Mouse (Mus musculus) kidney, embryonic 16.5 days (tissue): ENCODE data around the gene Osbpl10. TPM values are rescaled to one million over a fixed set of nuclear protein-coding genes. Genes with fewer than 3 reads are reported as not detected.
"Not testable (repeated sequence)": the region's sequence is repeated elsewhere in the genome, so short reads cannot be mapped to it uniquely, and the experiment has no call there.

Experiments used
- ATAC-seq: fragments of 200-750 bp; cut with Nextera tagmentation; 2 replicates; pipeline ENCODE4 v1.8.0; 2017; ENCODE audit warnings: moderate TSS enrichment; ENCODE audit not compliant: low FRiP score, low TSS enrichment
- H3K27ac ChIP-seq: fragments of 300-500 bp; sonication (generic); 2 replicates; pipeline ENCODE4 v1.5.1; 2014; ENCODE audit warnings: low read length
- H3K27me3 ChIP-seq: fragments of 300-500 bp; sonication (generic); 2 replicates; pipeline ENCODE4 v1.6.1; 2014; ENCODE audit warnings: low read length, control low read depth, mixed read lengths; ENCODE audit not compliant: insufficient read depth
- H3K36me3 ChIP-seq: fragments of 300-500 bp; sonication (generic); 2 replicates; pipeline ENCODE4 v1.6.1; 2014; ENCODE audit warnings: low read length, control low read depth, mixed read lengths; ENCODE audit not compliant: insufficient read depth
- H3K4me1 ChIP-seq: fragments of 300-500 bp; sonication (generic); 2 replicates; pipeline ENCODE4 v1.6.1; 2014; ENCODE audit warnings: low read length, control low read depth, mixed read lengths; ENCODE audit not compliant: insufficient read depth
- H3K4me2 ChIP-seq: fragments of 300-500 bp; sonication (generic); replicated peaks from 2 replicates; pipeline ENCODE4 v1.6.1; 2014; ENCODE audit warnings: low read depth, low read length
- H3K4me3 ChIP-seq: fragments of 300-500 bp; sonication (generic); 2 replicates; pipeline ENCODE4 v1.5.1; 2014; ENCODE audit warnings: mild to moderate bottlenecking, low read length
- H3K9ac ChIP-seq: fragments of 300-500 bp; sonication (generic); replicated peaks from 2 replicates; pipeline ENCODE4 v1.6.1; 2014; ENCODE audit warnings: low read length
- H3K9me3 ChIP-seq: fragments of 300-500 bp; sonication (generic); 2 replicates; pipeline ENCODE4 v1.6.1; 2016; ENCODE audit warnings: low read length, control low read depth
- WGBS: fragments of 180-500 bp; shearing (Covaris S2); extraction: QIAGEN DNeasy Blood & Tissue Kit; methylation state at CpG from one replicate; pipeline ENCODE4 v1.1.7; 2014; 5-methylcytosine and 5-hydroxymethylcytosine counted together
- polyA plus RNA-seq: library from polyadenylated mRNA; unstranded; fragments of >200 nt; fragmentation: Nextera tagmentation; extraction: Ambion mirVana; gene quantifications from 2 replicates; pipeline ENCODE4 v1.2.1, GENCODE M21; 2015

Gene Osbpl10
- polyA plus RNA-seq, 1 experiment from 2014 or later = 2.8 TPM

- Histone ChIP-seq H3K4me2 (no peak overlapping the region), H3K9ac (no peak overlapping the region), H3K36me3 (no peaks in the 10 kb centered on the region), H3K27me3 (no peaks in the 10 kb centered on the region), H3K27ac (no peak overlapping the region), H3K4me1 (peaks cover 11% of the 10 kb centered on the region; the same call in 1 of the 2 replicates), H3K4me3 (no peak overlapping the region), H3K9me3 (no peaks in the 10 kb centered on the region)
- WGBS = 89% methylated on average over 6 of the region's 6 CpGs
- no peak for ATAC-seq
These were observed 32.8 kb upstream of the Osbpl10 start for GRCm38 (mm10) chr9:114945576-114945975.

- WGBS = 48% methylated on average over 5 of the region's 5 CpGs
- Histone ChIP-seq H3K4me3 (no peak overlapping the region), H3K36me3 (no peaks in the 10 kb centered on the region), H3K27ac (no peak overlapping the region), H3K4me2 (no peak overlapping the region), H3K9ac (no peak overlapping the region), H3K9me3 (0 out of 2 replicates have a peak, but pooled peaks cover 4% of the 10 kb centered on the region), H3K4me1 (peaks cover 11% of the 10 kb centered on the region; the same call in 1 of the 2 replicates), H3K27me3 (no peaks in the 10 kb centered on the region)
- peak; percentile 66 for ATAC-seq
These were observed 30.0 kb upstream of the Osbpl10 start for GRCm38 (mm10) chr9:114948395-114948794.

- peaks cover 11% of the 10 kb centered on the region; the same call in 1 of the 2 replicates for H3K4me1 ChIP-seq
- H3K27me3 ChIP-seq = no peaks in the 10 kb centered on the region
- H3K27ac ChIP-seq = no peak overlapping the region
- 0 out of 2 replicates have a peak, but pooled peaks cover 4% of the 10 kb centered on the region for H3K9me3 ChIP-seq
- 56% methylated on average over 1 of the region's 1 CpGs for WGBS
- no peak overlapping the region for H3K9ac ChIP-seq
- H3K36me3 ChIP-seq = no peaks in the 10 kb centered on the region
- H3K4me2 ChIP-seq = no peak overlapping the region
- no peak overlapping the region for H3K4me3 ChIP-seq
- ATAC-seq = no peak
These were observed 25.5 kb upstream of the Osbpl10 start for GRCm38 (mm10) chr9:114952866-114953265.

- H3K9me3 ChIP-seq = 0 out of 2 replicates have a peak, but pooled peaks cover 4% of the 10 kb centered on the region
- ATAC-seq = no peak
- H3K27ac ChIP-seq = no peak overlapping the region
- 0 out of 2 replicates have a peak, but pooled peaks cover under 1% of the 10 kb centered on the region for H3K4me1 ChIP-seq
- no peaks in the 10 kb centered on the region for H3K27me3 ChIP-seq
- no peak overlapping the region for H3K4me3 ChIP-seq
- H3K4me2 ChIP-seq = no peak overlapping the region
- WGBS = 94% methylated on average over 11 of the region's 11 CpGs
- H3K36me3 ChIP-seq = no peaks in the 10 kb centered on the region
- no peak overlapping the region for H3K9ac ChIP-seq
These were observed 23.0 kb upstream of the Osbpl10 start for GRCm38 (mm10) chr9:114955340-114955739.

- H3K4me2 ChIP-seq = no peak overlapping the region
- H3K36me3 ChIP-seq = no peaks in the 10 kb centered on the region
- ATAC-seq = peak; percentile 63; the same call in 1 of the 2 replicates
- 0 out of 2 replicates have a peak, but pooled peaks cover 3% of the 10 kb centered on the region for H3K9me3 ChIP-seq
- WGBS = 37% methylated on average over 5 of the region's 5 CpGs
- no peak overlapping the region for H3K4me3 ChIP-seq
- no peaks in the 10 kb centered on the region for H3K27me3 ChIP-seq
- H3K4me1 ChIP-seq = no peaks in the 10 kb centered on the region
- no peak overlapping the region for H3K9ac ChIP-seq
- no peak overlapping the region for H3K27ac ChIP-seq
These were observed 21.4 kb upstream of the Osbpl10 start for GRCm38 (mm10) chr9:114956945-114957344.

GRCm38 (mm10) chr9:114960043-114960789 lies 18.2 kb upstream of the Osbpl10 start:
- Histone ChIP-seq H3K9me3 (peaks cover 5% of the 10 kb centered on the region; the same call in 1 of the 2 replicates), H3K9ac (no peak overlapping the region), H3K4me1 (no peaks in the 10 kb centered on the region), H3K27me3 (no peaks in the 10 kb centered on the region), H3K4me2 (no peak overlapping the region), H3K27ac (no peak overlapping the region), H3K36me3 (no peaks in the 10 kb centered on the region), H3K4me3 (no peak overlapping the region)
- no peak for ATAC-seq
- 78% methylated on average over 4 of the region's 4 CpGs for WGBS

GRCm38 (mm10) chr9:114960844-114961243 lies 17.5 kb upstream of the Osbpl10 start:
- no peaks in the 10 kb centered on the region for H3K36me3 ChIP-seq
- H3K9ac ChIP-seq = no peak overlapping the region
- no peaks in the 10 kb centered on the region for H3K4me1 ChIP-seq
- H3K27me3 ChIP-seq = no peaks in the 10 kb centered on the region
- no peak overlapping the region for H3K27ac ChIP-seq
- H3K4me3 ChIP-seq = no peak overlapping the region
- no peak overlapping the region for H3K4me2 ChIP-seq
- peaks cover 5% of the 10 kb centered on the region; the same call in 1 of the 2 replicates for H3K9me3 ChIP-seq
- ATAC-seq = no peak
- WGBS = 83% methylated on average over 6 of the region's 6 CpGs

GRCm38 (mm10) chr9:114964093-114964492 lies 14.3 kb upstream of the Osbpl10 start:
- Histone ChIP-seq H3K9ac (no peak overlapping the region), H3K27ac (no peak overlapping the region), H3K4me1 (no peaks in the 10 kb centered on the region), H3K9me3 (peaks cover 5% of the 10 kb centered on the region; the same call in 1 of the 2 replicates), H3K4me2 (no peak overlapping the region), H3K27me3 (no peaks in the 10 kb centered on the region), H3K4me3 (no peak overlapping the region), H3K36me3 (no peaks in the 10 kb centered on the region)
- WGBS = 52% methylated on average over 3 of the region's 3 CpGs
- ATAC-seq = no peak

- H3K36me3 ChIP-seq, H3K27ac ChIP-seq, ATAC-seq, H3K4me1 ChIP-seq, H3K4me2 ChIP-seq, H3K4me3 ChIP-seq, H3K9ac ChIP-seq, H3K27me3 ChIP-seq, H3K9me3 ChIP-seq: not testable (repeated sequence)
- WGBS = 80% methylated on average over 7 of the region's 7 CpGs
These were observed 12.1 kb upstream of the Osbpl10 start for GRCm38 (mm10) chr9:114966286-114966685.
